Mouse (Mus musculus): ENCODE data around the gene Ywhaq.

The Ywhaq gene

DNA sequence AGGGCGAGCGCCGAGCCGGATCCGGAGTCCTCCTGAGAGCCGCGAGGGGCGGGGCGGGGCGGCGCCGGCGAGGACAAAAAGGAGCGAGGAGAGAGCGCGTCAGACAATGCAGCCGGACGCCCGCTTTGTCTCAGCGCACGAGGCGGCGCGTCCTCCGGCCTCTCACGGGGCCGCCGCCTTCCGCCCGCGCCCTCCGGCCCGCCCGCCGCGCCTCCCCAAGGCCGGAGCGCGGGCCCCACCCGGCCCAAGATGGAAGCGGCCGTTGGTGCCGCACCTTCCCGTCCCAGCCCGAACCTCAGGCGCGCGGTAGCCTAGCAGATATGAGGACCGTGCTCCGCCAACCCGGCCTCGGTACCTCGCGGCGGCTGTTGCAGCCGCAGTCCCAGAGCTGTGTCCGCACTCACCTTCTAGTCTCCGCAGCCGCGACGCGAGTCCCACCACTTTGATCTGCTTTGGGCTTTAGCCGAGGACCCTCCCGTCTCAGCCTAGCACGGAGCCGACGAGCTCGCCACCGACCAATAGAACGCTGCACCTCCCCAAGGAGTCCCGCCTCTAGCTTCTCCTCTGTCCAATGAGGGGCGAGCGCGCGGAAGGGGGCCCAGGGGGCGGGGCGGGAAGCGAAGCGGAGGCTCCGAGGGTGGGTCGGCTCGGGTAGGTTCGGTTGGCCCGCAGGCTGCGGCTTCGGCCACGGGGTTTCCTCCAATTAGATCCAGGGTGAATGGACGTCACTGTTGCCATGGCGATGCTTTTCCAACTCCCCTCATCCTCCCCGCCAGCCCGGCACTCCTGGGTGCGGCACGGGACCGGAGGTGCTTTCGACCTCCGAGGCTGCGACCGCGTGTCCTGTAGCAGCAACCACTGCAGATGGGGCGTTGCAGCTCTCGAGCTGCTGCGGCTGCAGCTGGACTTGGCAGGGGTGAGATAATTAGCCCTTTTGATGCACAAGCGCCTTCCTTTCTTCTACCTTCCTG, at the start of gene Ywhaq:
TSS of gene Ywhaq (minus strand) at position 538 of the 971 bp plus-strand sequence.
- DNase-seq (ENCODE audit: low spot score in 2 of 2) = peak; percentile 91 to 94

DNA sequence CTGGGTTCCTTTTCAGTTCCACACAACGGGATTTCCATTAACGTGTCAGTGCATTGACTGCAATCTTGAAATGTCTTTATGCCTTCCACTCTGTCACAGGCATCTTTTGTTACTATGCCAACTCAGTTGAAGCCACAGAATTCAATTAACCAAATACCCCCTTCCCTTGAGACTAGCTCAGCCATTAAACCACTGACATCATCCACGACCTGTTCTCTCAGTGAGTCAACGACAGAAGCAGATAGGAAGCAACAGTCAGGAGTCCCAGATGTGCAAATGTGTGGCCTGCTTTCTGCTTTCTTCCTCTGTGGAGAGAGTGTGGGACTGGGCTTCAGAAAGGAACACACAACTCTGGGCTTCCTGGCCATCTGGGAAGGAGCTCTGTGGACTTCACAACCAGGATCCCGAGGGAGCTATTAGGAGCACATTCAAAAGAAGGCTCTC, 46.0 kb upstream of the Ywhaq start:
- peak in 1 of 2 experiments; percentile 15 for DNase-seq (ENCODE audit: low spot score in 2 of 2)

DNA sequence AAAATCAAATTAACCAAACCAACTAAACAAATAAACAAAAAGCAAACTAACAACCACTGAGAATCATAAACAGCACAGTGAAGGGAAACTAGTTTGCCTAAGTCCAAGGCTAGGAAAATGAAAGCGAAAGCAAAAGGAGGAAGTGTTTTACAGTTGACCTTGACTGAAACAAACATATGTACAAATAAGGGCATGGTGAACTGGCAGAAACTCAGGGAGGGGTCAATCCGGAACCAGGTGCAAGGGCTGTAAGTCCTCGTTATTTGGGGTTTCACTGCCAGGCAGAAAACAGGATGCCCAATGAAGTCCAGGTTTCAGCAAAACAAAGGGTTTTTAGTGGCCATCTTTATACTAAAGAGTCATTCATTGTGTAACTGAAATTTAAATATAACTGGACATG, 45.2 kb upstream of the Ywhaq start:
- peak; percentile 8 to 29 for DNase-seq (ENCODE audit: low spot score in 2 of 2)

DNA sequence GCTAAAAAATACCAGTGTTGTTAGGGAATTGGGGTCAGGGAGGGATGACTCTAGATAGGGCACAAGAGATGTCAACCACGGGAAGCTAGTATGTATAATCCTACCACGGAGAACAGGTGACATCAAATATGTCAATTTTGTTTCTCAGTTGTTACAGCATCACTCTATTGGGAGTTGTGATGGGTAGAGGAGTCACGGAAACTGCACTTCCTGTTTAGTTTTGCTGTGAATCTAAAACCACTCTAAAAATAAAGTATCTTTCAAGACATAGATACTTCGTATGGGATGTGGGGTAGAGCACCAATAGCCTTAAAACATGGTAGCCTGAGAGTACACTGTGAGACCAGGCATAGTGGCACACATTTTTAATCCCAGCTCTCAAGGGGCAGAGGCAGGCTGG, 42.2 kb upstream of the Ywhaq start:
- no peak for DNase-seq (ENCODE audit: low spot score in 2 of 2)

DNA sequence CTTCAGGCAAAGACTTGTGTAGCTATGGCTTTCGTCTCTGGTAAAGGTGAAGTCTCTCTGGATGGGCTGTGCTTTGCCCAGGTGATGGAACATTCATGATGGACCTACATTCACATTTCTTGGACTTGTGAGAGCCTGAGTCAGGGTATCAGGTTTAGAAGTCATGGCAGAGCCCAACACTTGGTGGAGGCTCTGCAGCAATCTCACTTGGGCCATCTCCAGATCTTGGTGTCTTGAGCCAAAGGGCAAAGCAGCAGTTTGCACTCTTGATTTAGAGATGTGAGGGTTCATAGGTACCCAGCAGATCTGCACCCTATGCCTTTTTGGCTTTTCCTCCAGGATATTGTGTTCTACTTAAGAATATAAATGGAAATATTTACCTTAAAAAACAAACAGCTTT, 38.6 kb upstream of the Ywhaq start:
- DNase-seq (ENCODE audit: low spot score in 2 of 2) = no peak

DNA sequence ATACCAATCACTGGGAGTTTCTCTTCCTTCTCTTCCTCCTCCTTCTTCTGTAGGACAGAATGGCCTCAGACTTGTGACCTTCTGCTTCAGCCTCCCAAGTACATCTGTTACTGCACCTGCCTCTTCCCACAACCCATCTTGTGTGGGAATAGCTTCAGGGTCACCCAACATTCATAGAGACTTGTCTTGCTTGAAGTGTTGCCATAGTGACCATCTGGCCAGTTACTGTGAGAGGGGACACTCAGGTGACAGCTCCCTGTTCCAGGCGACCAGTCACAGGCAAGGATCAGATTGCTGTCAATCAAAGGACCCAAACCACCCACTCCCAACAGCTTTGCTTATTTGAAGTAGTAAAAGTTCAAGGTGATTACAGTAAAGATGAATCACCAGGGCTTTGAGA, 34.3 kb upstream of the Ywhaq start:
- no peak for DNase-seq (ENCODE audit: low spot score in 2 of 2)

DNA sequence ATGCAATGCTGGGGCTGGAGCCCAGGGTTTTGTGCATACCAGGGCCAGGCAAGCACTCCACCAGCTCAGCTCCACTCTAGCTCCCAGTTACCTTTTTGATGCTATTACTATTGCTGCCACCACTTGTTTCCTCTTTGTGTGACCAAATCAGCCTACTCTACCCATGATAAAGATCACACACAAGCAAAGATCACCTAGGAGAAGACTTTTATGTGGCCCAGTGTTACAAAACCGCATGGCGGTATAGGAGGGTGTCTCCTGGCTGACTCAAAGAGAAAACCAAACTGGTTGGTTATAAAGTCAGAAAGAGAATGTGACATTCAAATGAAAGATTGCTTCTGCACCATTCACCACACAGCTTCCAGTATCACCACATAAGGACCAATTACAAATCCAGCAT, 33.9 kb upstream of the Ywhaq start:
- DNase-seq (ENCODE audit: low spot score in 2 of 2) = no peak

DNA sequence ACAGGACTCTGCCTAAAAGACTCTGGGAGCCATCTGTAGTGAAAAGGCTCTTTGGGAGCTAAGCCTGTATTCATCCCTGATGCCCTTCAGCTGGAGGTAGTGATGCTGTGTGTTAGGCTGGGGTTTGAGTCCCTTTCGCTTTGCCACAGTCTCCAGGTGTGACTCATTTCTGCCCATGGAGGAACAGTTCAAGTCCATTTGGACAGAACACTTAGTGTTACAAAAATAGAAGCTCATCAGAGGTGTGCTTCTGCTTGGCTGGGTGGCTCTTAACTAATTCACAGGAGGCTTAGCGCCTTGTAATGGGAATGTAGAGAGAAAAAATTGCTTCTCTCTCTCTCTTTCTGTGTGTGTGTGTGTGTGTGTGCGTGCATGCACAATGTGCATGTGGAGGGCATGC, 26.3 kb upstream of the Ywhaq start:
- no peak for DNase-seq (ENCODE audit: low spot score in 2 of 2)

DNA sequence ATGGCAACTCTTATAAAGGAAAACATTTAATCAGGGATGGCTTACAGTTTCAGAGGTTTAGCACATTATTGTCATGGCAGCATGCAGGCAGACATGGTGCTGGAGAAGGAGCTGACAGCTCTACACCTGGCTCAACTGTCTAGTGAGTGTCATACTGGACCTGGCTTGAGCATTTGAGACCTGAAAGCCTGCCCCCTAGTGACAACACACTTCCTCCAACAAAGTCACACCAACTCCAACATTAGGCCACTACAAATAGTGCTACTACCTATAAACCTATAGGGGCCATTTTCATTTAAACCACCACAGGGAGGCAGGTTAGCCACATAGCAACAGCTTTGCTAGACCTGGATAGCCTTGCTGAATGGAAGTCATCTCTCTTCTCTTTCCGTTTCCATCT, 24.4 kb upstream of the Ywhaq start:
- DNase-seq (ENCODE audit: low spot score in 2 of 2) = no peak

DNA sequence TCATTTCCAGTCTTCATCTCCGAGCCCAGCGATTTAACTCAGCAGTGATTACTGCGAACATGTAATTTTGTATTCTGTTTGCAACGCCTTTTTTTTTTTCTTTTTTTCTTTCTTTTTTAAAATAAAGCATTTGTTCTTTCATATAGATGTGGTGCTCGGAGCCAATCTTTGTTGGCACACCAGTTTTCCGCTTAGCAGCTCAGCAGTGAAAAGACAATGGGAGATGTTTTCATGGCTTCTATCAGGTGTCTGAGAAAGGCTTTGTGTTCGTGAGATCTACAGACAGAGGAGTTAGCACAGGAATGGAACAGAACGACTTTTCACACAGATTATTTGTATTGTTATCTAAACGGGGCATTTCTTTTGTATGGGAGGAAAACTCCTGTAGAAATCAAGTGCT, 22.0 kb upstream of the Ywhaq start:
- no peak for DNase-seq (ENCODE audit: low spot score in 2 of 2)

DNA sequence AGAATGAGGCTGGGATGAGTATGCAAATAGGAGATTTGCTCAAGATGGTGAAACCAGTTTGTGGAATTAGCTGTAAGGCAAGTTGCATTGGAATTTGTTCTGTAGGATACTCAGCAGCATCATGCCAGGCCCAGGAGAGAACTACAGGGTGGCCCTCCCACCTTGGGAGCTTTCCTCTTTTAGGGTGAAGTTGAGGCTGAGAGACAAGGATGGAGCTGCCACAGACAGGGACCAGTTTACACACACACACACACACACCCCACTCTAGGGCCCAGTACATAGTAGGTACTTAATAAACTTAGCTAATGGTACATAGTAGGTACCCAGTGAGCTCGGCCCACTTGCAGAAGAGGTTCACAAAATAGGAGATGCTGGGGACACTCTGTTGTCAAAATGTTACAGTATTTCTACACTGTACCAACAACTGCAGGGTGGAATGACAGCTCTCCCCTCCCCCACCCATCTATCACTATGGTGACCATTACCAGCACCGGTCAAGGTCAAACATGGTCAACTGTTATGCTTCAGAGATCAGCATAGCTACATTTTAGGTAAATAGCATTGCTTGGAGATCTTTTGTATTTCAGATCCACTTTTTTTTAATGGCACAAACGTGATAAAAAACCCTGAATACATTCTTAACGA, 21.4 kb upstream of the Ywhaq start:
- DNase-seq (ENCODE audit: low spot score in 2 of 2) = no peak

DNA sequence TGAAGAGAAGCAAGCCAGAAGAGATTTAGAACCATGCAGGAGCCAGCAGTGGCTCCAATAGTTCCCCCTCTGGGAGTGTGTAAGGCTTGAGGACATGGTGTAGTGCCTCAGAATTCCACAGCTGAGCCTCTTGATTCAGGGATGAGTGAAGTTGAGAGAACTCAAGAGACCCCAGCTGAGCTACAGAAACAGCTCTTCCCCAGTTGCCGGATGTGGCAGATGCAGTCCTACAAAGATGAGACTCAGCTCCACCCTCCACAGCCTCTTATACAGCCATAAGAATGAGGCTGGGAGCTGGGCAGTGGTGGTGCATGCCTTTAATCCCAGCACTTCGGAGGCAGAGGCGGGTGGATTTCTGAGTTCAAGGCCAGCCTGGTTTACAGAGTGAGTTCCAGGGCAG, 20.9 kb upstream of the Ywhaq start:
- no peak for DNase-seq (ENCODE audit: low spot score in 2 of 2)

DNA sequence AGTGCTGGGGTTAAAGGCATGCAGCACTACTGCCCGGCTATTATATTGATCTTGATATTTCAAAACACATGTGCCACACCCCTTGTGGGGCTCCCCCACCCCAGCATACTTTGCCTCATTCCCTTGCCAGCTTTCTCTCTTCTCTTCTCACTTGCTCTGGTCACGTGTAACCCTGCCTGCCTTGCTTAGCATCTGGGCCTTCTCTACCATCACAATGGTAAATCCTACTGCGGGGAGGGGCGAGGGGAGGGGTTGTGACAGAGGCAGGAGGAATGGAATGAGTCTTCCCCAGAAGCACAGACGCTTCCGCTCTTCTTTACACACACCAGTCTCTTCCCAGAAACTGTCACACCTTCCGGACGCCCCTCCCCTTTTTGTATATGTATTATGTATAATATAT, 14.5 kb upstream of the Ywhaq start:
- DNase-seq (ENCODE audit: low spot score in 2 of 2) = no peak

DNA sequence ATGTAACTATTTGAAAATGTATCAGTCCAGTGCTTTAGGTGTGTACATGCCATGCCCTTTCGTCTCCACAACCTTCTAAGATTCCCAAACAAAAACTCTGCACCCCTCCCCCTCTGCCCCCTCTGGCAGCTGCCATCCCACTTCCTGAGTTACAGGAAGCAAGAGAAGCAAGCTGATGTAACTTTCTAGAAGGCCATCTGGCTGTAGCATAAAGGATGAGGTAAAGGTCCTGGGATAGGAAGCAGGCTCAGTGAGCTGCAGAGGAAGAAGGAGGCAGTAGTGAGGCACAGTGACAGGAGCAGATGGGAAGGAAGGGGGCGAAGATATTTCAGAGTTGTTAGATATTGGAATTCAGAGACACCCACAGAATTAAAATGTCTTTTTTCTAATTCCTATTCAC, 13.6 kb upstream of the Ywhaq start:
- DNase-seq (ENCODE audit: low spot score in 2 of 2) = no peak

DNA sequence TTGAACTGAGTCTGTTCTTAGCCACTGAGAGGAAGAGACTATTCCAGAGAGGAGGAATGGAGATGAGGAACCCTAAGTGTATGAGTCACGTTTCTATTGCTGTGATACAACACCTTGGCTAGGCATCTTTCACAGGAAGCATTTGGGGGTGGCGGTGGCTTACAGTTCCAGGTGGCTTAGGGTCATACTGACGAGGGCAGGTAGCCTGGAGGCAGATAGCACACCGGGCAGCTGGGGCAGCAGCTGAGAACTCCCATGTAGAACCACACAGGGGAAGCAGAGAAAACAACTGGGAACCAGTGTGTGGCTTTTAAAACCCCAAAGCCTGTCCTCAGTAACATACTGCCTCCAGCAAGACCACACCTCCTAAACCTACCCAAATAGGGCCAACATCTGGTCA, 12.7 kb upstream of the Ywhaq start:
- DNase-seq (ENCODE audit: low spot score in 2 of 2) = no peak

DNA sequence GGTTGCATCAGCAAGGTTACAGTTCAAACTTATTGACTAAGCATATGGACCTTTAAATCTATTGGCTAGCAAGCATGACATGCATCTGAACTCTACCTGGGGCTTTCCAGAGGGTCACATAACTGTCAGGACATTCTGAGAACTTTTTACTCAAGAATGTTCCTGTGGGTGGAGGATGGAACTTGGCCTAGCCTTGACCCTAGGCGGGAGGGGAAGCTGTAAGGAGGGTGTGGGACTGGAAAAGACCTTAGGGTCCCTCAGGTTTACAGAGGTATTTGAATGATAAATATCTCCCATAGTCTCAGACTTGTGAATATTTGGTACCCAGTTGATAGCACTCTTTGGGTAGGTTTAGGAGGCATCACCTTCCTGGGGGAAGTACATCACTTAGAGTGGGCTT, 11.6 kb upstream of the Ywhaq start:
- DNase-seq (ENCODE audit: low spot score in 2 of 2) = no peak

DNA sequence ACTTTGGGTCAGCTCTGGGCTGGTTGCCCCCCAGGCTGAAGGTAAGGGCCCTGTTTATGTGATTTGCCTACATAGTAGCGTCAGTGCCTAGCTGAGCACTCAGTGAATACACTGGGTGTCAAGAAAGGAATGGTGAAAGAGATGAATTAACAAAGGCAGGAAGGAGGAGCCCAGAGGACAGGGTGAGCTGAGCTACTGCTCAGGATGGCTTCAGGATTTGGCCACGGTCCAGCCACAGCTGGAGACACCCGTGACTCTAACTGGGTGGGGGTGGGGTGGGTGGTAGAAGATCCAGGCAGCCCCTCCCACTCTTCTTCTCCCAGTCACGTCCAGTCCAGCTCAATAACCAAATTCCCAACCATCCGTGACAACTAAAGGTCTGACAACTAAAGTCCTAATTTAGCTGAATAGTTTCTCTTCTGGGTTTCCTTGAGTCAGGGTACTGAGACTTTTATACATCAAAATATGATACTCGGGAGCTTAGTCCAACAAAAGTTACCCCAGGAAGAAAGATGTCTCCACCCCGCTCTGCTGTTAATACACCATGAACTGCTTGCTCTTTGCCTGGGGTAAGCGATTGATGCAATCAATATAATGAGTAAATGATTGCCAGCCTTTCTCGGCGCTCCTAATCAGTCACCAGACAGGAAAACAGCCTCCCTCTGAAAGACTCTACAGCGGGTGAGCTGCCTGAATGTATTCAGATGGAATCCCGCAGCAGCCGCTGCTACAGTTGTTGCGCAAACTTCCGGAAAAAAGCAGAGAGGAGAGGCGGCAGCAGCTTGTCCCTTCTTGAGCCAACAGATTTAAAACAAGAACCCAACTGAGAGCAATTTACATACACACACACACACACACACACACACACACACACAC, 8.9 kb upstream of the Ywhaq start:
- DNase-seq (ENCODE audit: low spot score in 2 of 2) = peak in 1 of 2 experiments; percentile 22

DNA sequence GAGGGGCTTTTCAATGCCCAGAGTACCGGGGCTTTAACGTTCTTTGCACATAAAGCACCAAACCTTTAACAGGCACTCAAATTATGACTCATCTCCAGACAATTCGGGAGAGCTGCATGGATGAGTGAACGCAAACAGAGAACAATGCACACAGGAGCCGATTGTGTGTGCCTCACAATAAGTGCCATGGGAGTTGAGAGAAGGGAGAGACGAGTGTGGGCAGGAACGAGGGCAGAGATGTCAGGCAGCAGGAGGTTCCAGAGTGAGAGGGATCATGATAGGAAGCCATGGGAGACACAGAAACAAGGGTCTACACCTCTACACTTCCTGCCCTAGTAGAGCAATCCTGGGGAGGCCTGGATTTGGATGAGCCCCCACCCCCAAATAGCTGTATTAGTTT, 7.2 kb upstream of the Ywhaq start:
- no peak for DNase-seq (ENCODE audit: low spot score in 2 of 2)

DNA sequence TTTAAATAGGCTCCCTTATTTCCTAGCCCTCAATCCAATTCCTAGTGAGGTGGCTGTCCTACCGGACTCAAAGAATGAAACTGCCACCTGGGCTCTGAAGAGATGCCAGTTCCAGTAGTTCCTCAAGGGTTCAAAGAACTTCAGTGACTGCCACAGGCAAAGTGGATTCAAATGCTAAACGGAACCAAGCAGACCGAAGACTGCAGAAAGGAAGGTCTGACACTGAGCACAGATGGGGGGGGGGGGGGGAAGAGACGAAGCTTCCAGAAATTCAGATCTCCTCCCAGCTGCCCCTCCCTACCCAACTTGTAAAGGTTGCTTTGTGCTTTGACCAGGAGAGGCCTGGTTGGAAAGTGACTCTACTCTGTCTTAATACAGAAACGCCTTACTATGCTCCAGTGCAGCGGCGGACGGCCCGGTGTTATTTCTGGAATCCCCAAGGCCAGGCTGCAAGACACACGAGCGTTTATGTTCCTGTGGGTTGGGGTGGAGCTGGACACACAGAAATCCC, 1.2 kb upstream of the Ywhaq start:
- peak; percentile 8 to 17 for DNase-seq (ENCODE audit: low spot score in 2 of 2)

DNA sequence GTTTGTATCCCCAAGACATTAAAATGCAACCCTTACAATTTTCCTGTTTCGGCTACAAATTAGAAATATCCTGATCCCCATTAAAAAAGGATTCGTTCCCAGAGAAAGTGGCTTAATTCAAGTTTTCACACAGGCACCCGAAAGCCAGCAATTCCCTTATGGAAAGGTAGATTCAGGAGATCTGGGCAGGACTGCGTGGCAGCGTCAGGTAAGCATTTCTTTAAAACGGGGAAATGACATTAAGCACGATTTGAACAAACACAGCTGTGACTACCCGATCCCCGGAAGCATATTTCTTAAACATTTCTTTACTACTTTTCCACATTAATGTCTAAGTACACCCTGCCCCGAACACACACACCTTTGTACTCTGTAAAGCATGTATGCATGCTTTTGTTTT, 646 bp upstream of the Ywhaq start:
- DNase-seq (ENCODE audit: low spot score in 2 of 2) = peak in 1 of 2 experiments; percentile 16

DNA sequence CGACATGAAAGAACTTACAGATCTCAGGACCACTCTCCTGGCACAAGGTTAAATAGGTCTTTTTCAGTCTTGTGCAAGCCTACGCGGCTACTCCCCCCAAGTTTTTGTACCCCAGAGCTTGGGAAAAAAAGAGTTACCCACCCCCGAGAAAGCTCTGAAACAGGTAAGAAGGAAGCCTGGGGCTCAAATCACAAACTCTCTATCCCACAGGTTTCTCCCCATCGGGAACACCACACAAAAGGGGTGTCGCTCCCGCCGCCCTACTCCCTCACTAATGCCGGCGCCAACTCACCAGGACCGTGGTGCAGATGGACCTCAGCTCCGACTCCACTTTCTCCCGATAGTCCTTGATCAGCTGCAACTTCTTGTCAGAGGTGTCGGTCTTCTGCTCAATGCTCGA, 931 bp downstream of the Ywhaq start:
- DNase-seq (ENCODE audit: low spot score in 2 of 2) = peak; percentile 34 to 35

DNA sequence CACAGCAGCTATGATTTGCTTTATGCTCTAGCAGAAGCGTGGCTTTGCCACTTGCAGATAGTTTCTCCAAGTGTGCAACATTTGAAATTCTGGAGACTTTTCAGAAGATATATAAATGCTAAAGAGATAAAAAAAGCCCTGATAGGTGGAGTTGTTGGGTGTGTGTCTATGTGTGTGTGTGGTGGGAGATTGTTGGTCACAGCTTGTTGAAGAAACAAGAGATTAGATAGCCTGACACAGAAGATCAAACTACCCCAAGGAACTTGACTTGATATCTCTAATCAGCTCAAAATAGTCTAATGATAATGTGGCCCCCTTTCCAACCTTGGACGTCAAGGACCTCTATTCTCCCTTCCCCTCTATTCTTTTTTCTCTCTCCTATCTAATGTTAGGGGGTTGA, 6.8 kb downstream of the Ywhaq start:
- DNase-seq (ENCODE audit: low spot score in 2 of 2) = no peak
